Mouse (Mus musculus) gastrocnemius, postnatal 25 days (tissue): ENCODE results near the gene Mtrf1l. TPM values are rescaled to one million over a fixed set of nuclear protein-coding genes. Genes with fewer than 3 reads are reported as not detected.

Source experiments
- DNase-seq: peaks from one replicate; pipeline ENCODE4 v3.0.0; 2022
- long read RNA-seq, 2 experiments: library from polyadenylated mRNA; stranded (forward); transcript quantifications; one replicate each; pipeline ENCODE4 v2.0.0; 2021
- total RNA-seq, 2 experiments: library from RNA; stranded (reverse); gene quantifications; 1 replicate in 1 of 2; 2 replicates in 1 of 2; pipeline ENCODE4 v1.2.3; 2021

Mtrf1l gene
- 1 to 10 TPM; 5.6 to 7.3 TPM for total RNA-seq
- long read RNA-seq, experiment 1, transcript Mtrf1l-201 (7 exons, 2,588 nt): major isoform, 7 of 20 reads
- long read RNA-seq, experiment 1, partial matches to known transcripts: 10 of 20 reads
- long read RNA-seq, experiment 1, other reads (novel, unspliced or antisense): 3 of 20 reads
- long read RNA-seq, experiment 2, transcript Mtrf1l-201 (7 exons, 2,588 nt): major isoform, 10 of 18 reads
- long read RNA-seq, experiment 2, partial matches to known transcripts: 5 of 18 reads
- long read RNA-seq, experiment 2, other reads (novel, unspliced or antisense): 3 of 18 reads

- DNase-seq: peak; percentile 98
Observed at GRCm38 (mm10) chr10:5823740-5824491, at the start of gene Mtrf1l. Gene Mtrf1l, minus strand, starts transcription at chr10:5823910.

DNA sequence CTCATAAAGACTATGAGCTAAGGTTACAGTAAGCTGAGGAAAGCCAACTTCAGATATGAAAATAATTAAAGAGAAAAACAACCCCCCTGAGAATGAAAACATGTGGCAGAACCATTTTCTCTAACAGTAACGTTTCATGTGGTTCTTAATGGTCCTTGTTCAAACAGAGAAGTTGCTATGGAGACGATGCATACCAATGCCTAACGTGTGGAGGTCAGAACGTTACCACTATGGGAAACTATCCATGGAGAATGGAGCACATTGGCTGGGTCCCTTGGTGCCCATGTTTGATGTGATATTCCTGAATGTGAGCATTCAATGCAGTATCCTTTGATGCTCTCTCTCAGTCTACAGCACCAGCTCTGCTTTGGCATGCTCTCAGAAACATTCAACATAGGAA, 47.4 kb upstream of the Mtrf1l start:
- DNase-seq: no peak

DNA sequence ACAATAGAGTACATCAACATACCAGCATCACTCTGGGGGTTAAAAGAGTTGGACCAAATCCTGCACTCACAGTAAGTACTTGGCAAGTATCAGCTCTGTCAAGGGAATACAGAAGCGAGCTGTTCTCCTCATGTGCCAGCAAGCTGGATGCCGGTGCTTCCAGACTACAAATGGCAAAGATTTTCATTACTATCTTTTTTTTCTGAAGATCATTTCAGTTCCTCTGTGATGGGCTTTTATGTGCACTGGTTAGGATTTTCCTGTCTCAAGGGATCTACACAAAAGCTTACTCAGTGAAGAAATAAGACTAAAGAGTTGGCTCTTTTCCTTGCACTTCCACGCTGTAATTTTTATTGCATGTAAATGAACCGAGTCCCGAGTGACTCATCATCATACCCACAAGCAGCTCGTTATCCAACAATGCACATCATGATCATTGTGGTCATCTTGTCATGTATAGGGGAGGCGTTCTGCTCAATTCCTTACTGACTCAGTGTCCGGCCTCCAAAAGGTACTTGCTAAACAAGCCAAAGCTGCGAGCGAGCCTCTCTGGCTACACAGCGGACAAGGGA, 44.4 kb upstream of the Mtrf1l start:
- no peak for DNase-seq

DNA sequence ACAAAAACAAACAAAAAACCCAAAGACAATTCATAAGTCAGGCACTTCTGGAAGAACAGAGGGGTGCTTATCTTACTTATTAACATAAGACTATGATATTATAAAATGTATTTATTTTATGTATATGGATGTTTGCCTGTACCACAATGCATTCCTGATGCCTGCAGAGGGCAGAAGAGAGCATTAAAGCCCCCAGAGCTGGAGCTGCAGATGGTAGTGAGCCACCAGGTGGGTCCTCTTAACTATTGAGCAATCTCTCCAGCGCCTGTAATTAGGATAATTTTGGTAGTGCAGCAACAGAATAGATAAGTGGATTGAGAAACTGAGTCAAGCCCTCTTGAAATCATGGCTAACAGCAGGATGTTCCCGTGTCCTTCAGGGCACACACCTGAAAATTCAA, 42.3 kb upstream of the Mtrf1l start:
- no peak for DNase-seq

DNA sequence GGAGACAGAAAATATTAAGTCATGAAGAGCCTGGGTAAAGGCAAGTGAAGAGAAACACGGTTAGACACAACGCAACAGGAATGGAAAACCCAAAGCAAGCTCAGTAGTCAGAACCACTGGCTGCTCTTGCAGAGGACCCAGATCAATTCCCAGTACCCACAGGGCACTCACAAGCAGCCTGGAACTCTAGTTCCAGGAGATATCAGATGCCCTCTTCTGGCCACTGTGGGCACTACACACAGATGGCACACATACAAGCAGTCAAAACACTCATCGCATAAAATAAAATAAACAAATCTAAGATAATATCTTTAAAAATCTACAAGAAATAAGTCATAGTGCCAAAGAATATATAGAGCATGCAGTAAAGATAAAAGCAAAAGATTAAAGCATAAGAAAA, 39.0 kb upstream of the Mtrf1l start:
- DNase-seq: no peak

GRCm38 (mm10) chr10:5860849-5861248, 37.1 kb upstream of the Mtrf1l start:
- no peak for DNase-seq

GRCm38 (mm10) chr10:5859729-5860128, 36.0 kb upstream of the Mtrf1l start:
- DNase-seq: no peak

DNA sequence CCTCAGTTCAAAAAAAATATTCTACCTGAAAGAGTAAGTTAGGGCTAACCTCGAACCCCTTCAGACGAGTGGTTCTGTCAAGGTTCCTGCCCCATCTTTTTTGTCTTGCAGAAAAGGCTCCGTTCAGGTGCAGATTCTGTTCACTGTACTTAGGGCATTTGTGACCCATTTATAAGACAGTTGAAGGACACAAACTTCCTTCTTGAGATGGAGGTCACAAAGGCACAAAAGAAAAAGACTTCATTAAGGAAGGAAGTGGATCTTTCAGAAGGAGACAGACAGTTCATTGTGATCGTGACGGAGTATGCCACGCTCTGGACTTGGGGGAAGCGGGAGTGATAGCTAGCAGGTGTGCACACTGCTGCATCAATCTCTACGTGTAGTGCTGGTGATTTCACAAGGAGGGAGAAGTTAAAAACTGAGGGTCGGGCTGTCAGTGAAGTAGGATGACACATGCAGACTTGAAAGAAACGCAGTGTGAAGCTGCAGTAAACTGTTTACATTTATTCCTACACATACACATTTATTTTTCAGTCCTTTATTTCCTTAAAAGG, 34.4 kb upstream of the Mtrf1l start:
- DNase-seq: no peak

- no peak for DNase-seq
Observed at GRCm38 (mm10) chr10:5853290-5853868, 29.7 kb upstream of the Mtrf1l start.

DNA sequence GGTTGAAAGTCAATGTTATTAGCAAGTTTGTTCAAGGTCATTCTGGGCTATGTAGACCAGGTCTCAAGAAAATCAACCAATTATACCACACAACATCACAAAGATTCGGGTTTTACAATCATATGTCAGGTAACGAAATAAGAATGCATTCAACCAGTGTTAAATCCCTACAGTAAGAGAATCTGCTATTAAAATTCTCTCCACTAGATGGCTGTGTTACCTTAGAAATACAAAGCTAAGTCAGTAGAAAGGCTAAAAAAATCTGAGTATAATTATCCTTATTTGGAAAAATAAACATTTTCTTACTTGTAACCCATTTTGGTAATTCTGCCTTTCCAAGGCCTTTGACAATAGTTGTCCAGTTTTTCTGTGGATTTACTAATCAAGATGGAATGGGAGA, 23.2 kb upstream of the Mtrf1l start:
- DNase-seq: no peak

DNA sequence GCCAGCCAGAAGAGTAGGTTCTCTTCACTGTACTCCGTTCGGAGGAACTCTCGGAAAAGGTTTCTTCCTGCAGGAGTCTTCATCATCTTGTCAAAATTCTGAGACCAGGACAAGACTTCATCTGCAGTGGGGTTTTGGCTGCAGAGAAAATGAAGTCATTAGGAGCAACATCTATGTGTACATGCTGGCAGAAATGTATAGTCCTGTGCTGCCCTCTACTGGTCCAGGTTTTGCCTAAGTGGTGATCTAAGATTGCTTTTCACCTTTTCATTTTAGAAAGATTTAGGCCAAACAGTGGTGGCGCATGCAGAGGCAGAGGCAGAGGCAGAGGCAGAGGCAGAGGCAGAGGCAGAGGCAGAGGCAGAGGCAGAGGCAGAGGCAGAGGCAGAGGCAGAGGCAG, 17.7 kb upstream of the Mtrf1l start:
- DNase-seq: no peak

DNA sequence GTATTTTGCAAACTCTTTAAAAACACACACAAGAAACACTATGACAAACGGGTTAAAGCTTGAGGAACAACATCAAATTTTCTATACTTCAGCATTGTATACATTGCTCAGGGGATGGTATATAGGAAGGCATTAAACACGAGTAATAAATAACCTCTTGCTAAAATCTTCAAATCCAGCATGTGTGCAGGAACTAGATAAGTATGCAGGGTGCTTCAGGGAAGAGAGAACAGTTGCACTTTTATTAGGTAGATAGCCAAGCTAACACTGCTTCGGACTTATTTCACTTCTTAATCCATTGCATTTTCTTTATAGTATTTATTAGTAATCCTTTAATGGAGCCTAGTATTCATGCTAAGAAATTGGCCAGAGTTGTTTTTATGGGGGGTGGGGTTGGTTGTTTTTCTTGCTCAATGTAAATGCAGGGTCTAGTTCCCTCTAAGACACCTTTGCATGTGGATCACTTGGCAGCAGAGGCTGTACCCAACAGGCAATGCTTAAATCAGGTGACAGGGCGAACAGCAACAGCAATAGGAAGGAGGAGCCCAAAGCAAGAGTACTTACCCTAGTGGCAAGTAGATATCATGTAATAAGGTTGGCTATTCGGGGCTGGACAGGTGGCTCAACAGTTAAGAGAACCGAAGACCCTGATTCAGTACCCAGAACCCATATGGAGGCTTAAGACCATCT, 2.8 kb upstream of the Mtrf1l start:
- no peak for DNase-seq

GRCm38 (mm10) chr10:5824779-5825178, 1.1 kb upstream of the Mtrf1l start:
- DNase-seq: no peak

- no peak for DNase-seq
Observed at GRCm38 (mm10) chr10:5823291-5823739, 395 bp downstream of the Mtrf1l start.

- no peak for DNase-seq
Observed at GRCm38 (mm10) chr10:5818772-5819171, 4.9 kb downstream of the Mtrf1l start.

GRCm38 (mm10) chr10:5815968-5816367, 7.7 kb downstream of the Mtrf1l start:
- DNase-seq: no peak

- DNase-seq: no peak
Observed at GRCm38 (mm10) chr10:5813724-5814123, 10.0 kb downstream of the Mtrf1l start.

- DNase-seq: no peak
Observed at GRCm38 (mm10) chr10:5807683-5808082, 16.0 kb downstream of the Mtrf1l start.

- DNase-seq: no peak
Observed at GRCm38 (mm10) chr10:5806996-5807395, 16.7 kb downstream of the Mtrf1l start.

DNA sequence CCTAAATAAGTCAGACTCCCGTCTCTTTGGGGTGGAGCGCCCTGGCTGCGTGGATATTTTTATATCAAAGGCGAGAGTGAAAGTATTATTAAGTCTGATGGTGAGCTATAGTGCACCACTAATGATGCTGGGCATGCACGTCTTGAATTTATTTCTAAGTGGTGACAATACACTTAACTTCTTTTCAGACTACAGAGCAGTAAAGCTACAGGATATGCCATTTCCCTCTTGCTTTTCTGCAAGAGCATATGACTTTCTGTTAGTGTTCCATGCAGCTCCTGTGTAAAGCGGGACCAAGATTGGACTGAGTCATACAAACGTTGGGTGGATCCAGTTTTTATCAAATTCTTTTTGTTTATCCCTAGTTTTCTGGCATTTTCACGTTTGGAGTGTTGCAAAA, 17.3 kb downstream of the Mtrf1l start:
- no peak for DNase-seq

- peak; percentile 96 for DNase-seq
Observed at GRCm38 (mm10) chr10:5805731-5806307, 17.9 kb downstream of the Mtrf1l start.
